9 mouse cellular contexts compared by ENCODE assay signal in the genomic region with DNA sequence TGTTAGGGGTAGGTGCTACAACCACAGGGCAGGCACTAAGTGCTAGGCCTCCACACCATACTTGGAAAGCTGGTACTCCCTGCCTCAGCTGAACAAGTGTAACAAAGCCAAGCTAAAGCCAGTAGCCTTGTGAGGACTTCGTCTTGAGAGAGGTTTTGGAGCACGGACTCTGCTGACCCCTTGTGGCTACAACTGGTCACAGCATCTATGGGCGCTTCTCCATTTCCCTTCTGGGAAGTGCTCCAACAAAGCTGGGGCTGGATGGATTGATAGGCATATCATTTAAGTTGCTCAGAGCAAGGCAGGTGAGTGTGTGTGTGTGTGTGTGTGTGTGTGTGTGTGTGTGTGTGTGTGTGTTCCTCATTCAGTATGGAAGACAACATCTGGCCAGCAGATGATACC. TPM values are rescaled to one million over a fixed set of nuclear protein-coding genes. Genes with fewer than 3 reads are reported as not detected.
DNase-seq lines count a peak whose midpoint lies in the region; ATAC-seq and TF ChIP-seq lines count a peak whose summit lies in the region.
"Had no signal": no experiment of that assay in that cellular context is flagged by ENCODE, and none has a peak within 500 bp of the region (broad histone marks: within the 10 kb centered on the region; RNA-seq: fewer than 3 reads in every experiment).

No protein-coding gene starts in this region.

- H3K36me3 ChIP-seq in heart, embryonic 14.5 days (ENCODE audit: control insufficient read depth, insufficient read depth, low read length): peaks cover 46% of the 10 kb centered on the region
- peaks cover 66% of the 10 kb centered on the region for H3K36me3 ChIP-seq in liver, embryonic 14.5 days (replicated peaks; ENCODE audit: control insufficient read depth, insufficient read depth, low read depth)
- peaks cover 39% of the 10 kb centered on the region for H3K36me3 ChIP-seq in neural tube, embryonic 13.5 days

- H3K9ac ChIP-seq in heart, embryonic 14.5 days (ENCODE audit: low read length): no peak overlapping the region
- H3K9ac ChIP-seq in liver, embryonic 14.5 days (replicated peaks): no peak overlapping the region
- H3K9ac ChIP-seq in neural tube, embryonic 13.5 days: 0 out of 2 replicates have a peak overlapping the region, but pooled peaks have one; percentile 13

- ATAC-seq in erythroblast, adult 5-6 weeks (replicated peaks; ENCODE audit: low FRiP score, poor library complexity, severe bottlenecking): peak; percentile 21
- peak; percentile 48 for ATAC-seq in heart, embryonic 14.5 days (ENCODE audit: insufficient number of reproducible peaks, insufficient read depth, low FRiP score, low read depth)
- peak; percentile 19 for ATAC-seq in liver, embryonic 14.5 days (ENCODE audit: insufficient read depth)
- ATAC-seq in neural tube, embryonic 13.5 days (ENCODE audit: low read depth): peak; percentile 79

- no peak overlapping the region for H3K4me3 ChIP-seq in heart, embryonic 14.5 days (ENCODE audit: control insufficient read depth in 1 of 2, insufficient read depth in 1 of 2, low read depth in 1 of 2, low read length in 2 of 2)
- no peak overlapping the region for H3K4me3 ChIP-seq in liver, embryonic 14.5 days (ENCODE audit: insufficient read depth in 1 of 2, low read depth in 2 of 2, low read length in 2 of 2)
- H3K4me3 ChIP-seq in neural tube, embryonic 13.5 days: no peak overlapping the region
- H3K4me3 ChIP-seq: erythroblast, embryonic 14.5 days had no signal

- no peak for TF ChIP-seq EP300 in liver, embryonic 14.5 days (IDR thresholded peaks at IDR 0.05; ENCODE audit: low read depth)

- TF ChIP-seq CTCF in liver, embryonic 14.5 days (IDR thresholded peaks at IDR 0.05; ENCODE audit: low read depth): peak; percentile 98

- H3K27me3 ChIP-seq in heart, embryonic 14.5 days (ENCODE audit: control insufficient read depth, insufficient read depth, low read length): no peaks in the 10 kb centered on the region
- H3K27me3 ChIP-seq in liver, embryonic 14.5 days (ENCODE audit: control insufficient read depth, insufficient read depth, low read length): no peaks in the 10 kb centered on the region
- no peaks in the 10 kb centered on the region for H3K27me3 ChIP-seq in neural tube, embryonic 13.5 days

- DNase-seq in CD4-positive helper T cell, adult 2 months (ENCODE audit: low read depth, low spot score): peak; percentile 74
- DNase-seq in brain, adult 2 months (ENCODE audit: low read depth, low spot score): peak; percentile 94
- peak; percentile 92 for DNase-seq in kidney, postnatal 10 days
- DNase-seq in liver, embryonic 14.5 days (ENCODE audit: low read depth in 3 of 3, low spot score in 3 of 3): peak; percentile 63 to 77 (median 64)
- DNase-seq in telencephalon, adult 2 months (ENCODE audit: low read depth, low spot score): peak; percentile 60

- 0 out of 2 replicates have a peak, but pooled peaks cover 3% of the 10 kb centered on the region for H3K9me3 ChIP-seq in heart, embryonic 14.5 days (ENCODE audit: control insufficient read depth, low read length)
- peaks cover 2% of the 10 kb centered on the region; the same call in 1 of the 2 replicates for H3K9me3 ChIP-seq in liver, embryonic 14.5 days (ENCODE audit: control insufficient read depth, low read length)
- no peaks in the 10 kb centered on the region for H3K9me3 ChIP-seq in neural tube, embryonic 13.5 days

- 2% methylated on average over 3 of the region's 3 CpGs for WGBS in heart, embryonic 14.5 days
- WGBS in liver, embryonic 14.5 days (ENCODE audit: insufficient replicate concordance): 2% methylated on average over 3 of the region's 3 CpGs
- 0% methylated on average over 3 of the region's 3 CpGs for WGBS in neural tube, embryonic 13.5 days

- no peak overlapping the region for H3K4me2 ChIP-seq in heart, embryonic 14.5 days (ENCODE audit: low read length)
- H3K4me2 ChIP-seq in liver, embryonic 14.5 days (ENCODE audit: low read depth): no peak overlapping the region
- H3K4me2 ChIP-seq in neural tube, embryonic 13.5 days: no peak overlapping the region

- H3K4me1 ChIP-seq in heart, embryonic 14.5 days (ENCODE audit: control insufficient read depth in 2 of 2, insufficient read depth in 2 of 2, low read length in 2 of 2): peaks cover 12 to 17% of the 10 kb centered on the region in 2 experiments
- H3K4me1 ChIP-seq in liver, embryonic 14.5 days (replicated peaks; ENCODE audit: control insufficient read depth in 2 of 2, insufficient read depth in 2 of 2, low read length in 1 of 2): no peaks in the 10 kb centered on the region
- peaks cover 23% of the 10 kb centered on the region for H3K4me1 ChIP-seq in neural tube, embryonic 13.5 days (replicated peaks)

- no peak overlapping the region for H3K27ac ChIP-seq in heart, embryonic 14.5 days (replicated peaks in 1 of 2; ENCODE audit: control insufficient read depth in 1 of 2, insufficient read depth in 1 of 2, low read depth in 2 of 2, low read length in 2 of 2)
- no peak overlapping the region for H3K27ac ChIP-seq in liver, embryonic 14.5 days
- H3K27ac ChIP-seq in neural tube, embryonic 13.5 days (replicated peaks): peak overlapping the region; percentile 49; the same call in 1 of the 2 replicates

RNA-seq across cellular contexts. Expression of a gene that starts 35.2 kb away (rescaled TPM):
- 2,859 and 3,164 TPM in 2 replicates for total RNA-seq in erythroblast, adult 5-6 weeks (2015; ENCODE audit: low replicate concordance)
- 5,593 and 6,096 TPM in 2 replicates for total RNA-seq in erythroblast, adult 5-6 weeks (2017; ENCODE audit: low replicate concordance)
- 8.1 and 10.1 TPM in 2 replicates for polyA plus RNA-seq in heart, embryonic 14.5 days (2014; fragmentation: Nextera tagmentation; extraction: Ambion mirVana)
- polyA plus RNA-seq in liver, embryonic 14.5 days (2012; rRNA removed): 327 and 335 TPM in 2 replicates
- 285 and 306 TPM in 2 replicates for polyA plus RNA-seq in liver, embryonic 14.5 days (2014; fragmentation: Nextera tagmentation; extraction: Ambion mirVana)
- polyA plus RNA-seq in neural tube, embryonic 13.5 days (2015; fragmentation: Nextera tagmentation; extraction: Ambion mirVana): 32.2 and 33.9 TPM in 2 replicates

RNA-seq across cellular contexts. Expression of a gene that starts 39.9 kb away (rescaled TPM):
- 4.4 and 7.7 TPM in 2 replicates for total RNA-seq in erythroblast, adult 5-6 weeks (2015; ENCODE audit: low replicate concordance)
- total RNA-seq in erythroblast, adult 5-6 weeks (2017; ENCODE audit: low replicate concordance): 1.8 and 3.7 TPM in 2 replicates
- 1.5 and 2.2 TPM in 2 replicates for polyA plus RNA-seq in heart, embryonic 14.5 days (2014; fragmentation: Nextera tagmentation; extraction: Ambion mirVana)
- 1.0 and 1.2 TPM in 2 replicates for polyA plus RNA-seq in liver, embryonic 14.5 days (2012; rRNA removed)
- 2.0 and 2.1 TPM in 2 replicates for polyA plus RNA-seq in liver, embryonic 14.5 days (2014; fragmentation: Nextera tagmentation; extraction: Ambion mirVana)
- 9.0 and 10.5 TPM in 2 replicates for polyA plus RNA-seq in neural tube, embryonic 13.5 days (2015; fragmentation: Nextera tagmentation; extraction: Ambion mirVana)
- polyA plus RNA-seq: erythroblast, embryonic 14.5 days had no signal

RNA-seq across cellular contexts. Expression of a gene that starts 57.4 kb away (rescaled TPM):
- total RNA-seq in erythroblast, adult 5-6 weeks (2015; ENCODE audit: low replicate concordance): not detected in 2 replicates
- not detected in 2 replicates for total RNA-seq in erythroblast, adult 5-6 weeks (2017; ENCODE audit: low replicate concordance)
- 0.50 and 1.5 TPM in 2 replicates for polyA plus RNA-seq in heart, embryonic 14.5 days (2014; fragmentation: Nextera tagmentation; extraction: Ambion mirVana)
- 0.01 and 0.04 TPM in 2 replicates for polyA plus RNA-seq in liver, embryonic 14.5 days (2012; rRNA removed)
- 0.03 and 0.13 TPM in 2 replicates for polyA plus RNA-seq in liver, embryonic 14.5 days (2014; fragmentation: Nextera tagmentation; extraction: Ambion mirVana)
- 4.6 and 6.1 TPM in 2 replicates for polyA plus RNA-seq in neural tube, embryonic 13.5 days (2015; fragmentation: Nextera tagmentation; extraction: Ambion mirVana)
- polyA plus RNA-seq: erythroblast, embryonic 14.5 days had no signal

Comparison
In these comparisons a context has a peak if more than half of its experiments do, and no peak if none do; other contexts are left out.
1. ATAC-seq: peak in every context shown above with its lines; median percentile 79 in neural tube, embryonic 13.5 days; 48 in heart, embryonic 14.5 days; 21 in erythroblast, adult 5-6 weeks; 19 in liver, embryonic 14.5 days.